Mouse (Mus musculus): Measurements from ENCODE around the gene Cavin3. TPM values are rescaled to one million over a fixed set of nuclear protein-coding genes. Genes with fewer than 3 reads are reported as not detected.

The Cavin3 gene
- polyA plus RNA-seq (2015; fragmentation: Nextera tagmentation; extraction: Ambion mirVana): 4.5 and 4.7 TPM in 2 replicates

GRCm38 (mm10) chr7:105481505-105482411 is at the start of gene Cavin3:
Gene Cavin3 (minus strand): TSS chr7:105482300.
- ATAC-seq (peak; percentile 49), DNase-seq (peak; percentile 26)
- H3K27ac ChIP-seq (ENCODE audit: low read depth): no peak within 1 kb of the TSS
- H3K36me3 ChIP-seq (replicated peaks; ENCODE audit: insufficient read depth, low read length): no peaks in the 10 kb centered on the region
- H3K4me3 ChIP-seq (ENCODE audit: low read depth, low read length): peak within 1 kb of the TSS; percentile 40
- peaks cover 20% of the 10 kb centered on the region; the same call in 1 of the 2 replicates for H3K27me3 ChIP-seq (ENCODE audit: insufficient read depth, low read length)
- peak within 1 kb of the TSS; percentile 34; the same call in 1 of the 2 replicates for H3K9ac ChIP-seq (replicated peaks)
- H3K9me3 ChIP-seq (ENCODE audit: low read length): no peaks in the 10 kb centered on the region
- TF ChIP-seq EP300 (IDR thresholded peaks at IDR 0.05; ENCODE audit: low read depth): no peak
- no peak for TF ChIP-seq CTCF (IDR thresholded peaks at IDR 0.05; ENCODE audit: low read depth)
- 6% methylated on average over 57 of the region's 63 CpGs for WGBS (ENCODE audit: insufficient replicate concordance)
- H3K4me2 ChIP-seq (ENCODE audit: low read depth, low read length): peak within 1 kb of the TSS; percentile 58
- H3K4me1 ChIP-seq (ENCODE audit: insufficient read depth): peaks cover 5% of the 10 kb centered on the region

GRCm38 (mm10) chr7:105528094-105528493 is 46.0 kb upstream of the Cavin3 start:
- Histone ChIP-seq H3K4me2 (ENCODE audit: low read depth, low read length) (no peak overlapping the region), H3K9ac (replicated peaks) (no peak overlapping the region), H3K27ac (ENCODE audit: low read depth) (no peak overlapping the region), H3K4me3 (ENCODE audit: low read depth, low read length) (no peak overlapping the region), H3K4me1 (ENCODE audit: insufficient read depth) (no peaks in the 10 kb centered on the region), H3K36me3 (replicated peaks; ENCODE audit: insufficient read depth, low read length) (no peaks in the 10 kb centered on the region), H3K9me3 (ENCODE audit: low read length) (no peaks in the 10 kb centered on the region), H3K27me3 (ENCODE audit: insufficient read depth, low read length) (no peaks in the 10 kb centered on the region)
- DNase-seq (no peak), ATAC-seq (no peak)
- no peak for TF ChIP-seq EP300 (IDR thresholded peaks at IDR 0.05; ENCODE audit: low read depth)
- no peak for TF ChIP-seq CTCF (IDR thresholded peaks at IDR 0.05; ENCODE audit: low read depth)
- WGBS (ENCODE audit: insufficient replicate concordance): 71% methylated on average over 4 of the region's 4 CpGs

- H3K9ac ChIP-seq (replicated peaks): no peak overlapping the region
- H3K4me3 ChIP-seq (ENCODE audit: low read depth, low read length): no peak overlapping the region
- WGBS (ENCODE audit: insufficient replicate concordance): 43% methylated on average over 1 of the region's 1 CpGs
- DNase-seq (no peak), ATAC-seq (no peak)
- H3K27ac ChIP-seq (ENCODE audit: low read depth): no peak overlapping the region
- H3K4me1 ChIP-seq (ENCODE audit: insufficient read depth): no peaks in the 10 kb centered on the region
- TF ChIP-seq EP300 (IDR thresholded peaks at IDR 0.05; ENCODE audit: low read depth) (no peak), CTCF (IDR thresholded peaks at IDR 0.05; ENCODE audit: low read depth) (peak; percentile 63)
- no peak overlapping the region for H3K4me2 ChIP-seq (ENCODE audit: low read depth, low read length)
- H3K36me3 ChIP-seq (replicated peaks; ENCODE audit: insufficient read depth, low read length): no peaks in the 10 kb centered on the region
- no peaks in the 10 kb centered on the region for H3K27me3 ChIP-seq (ENCODE audit: insufficient read depth, low read length)
- no peaks in the 10 kb centered on the region for H3K9me3 ChIP-seq (ENCODE audit: low read length)
Observed at GRCm38 (mm10) chr7:105527306-105527937, 45.3 kb upstream of the Cavin3 start.

- Histone ChIP-seq H3K27ac (ENCODE audit: low read depth) (no peak overlapping the region), H3K9ac (replicated peaks) (no peak overlapping the region), H3K9me3 (ENCODE audit: low read length) (no peaks in the 10 kb centered on the region), H3K4me2 (ENCODE audit: low read depth, low read length) (no peak overlapping the region), H3K36me3 (replicated peaks; ENCODE audit: insufficient read depth, low read length) (no peaks in the 10 kb centered on the region), H3K4me3 (ENCODE audit: low read depth, low read length) (no peak overlapping the region), H3K27me3 (ENCODE audit: insufficient read depth, low read length) (no peaks in the 10 kb centered on the region), H3K4me1 (ENCODE audit: insufficient read depth) (no peaks in the 10 kb centered on the region)
- ATAC-seq: no peak
- no peak for DNase-seq
- WGBS (ENCODE audit: insufficient replicate concordance): 70% methylated on average over 2 of the region's 2 CpGs
- TF ChIP-seq EP300 (IDR thresholded peaks at IDR 0.05; ENCODE audit: low read depth) (no peak), CTCF (IDR thresholded peaks at IDR 0.05; ENCODE audit: low read depth) (no peak)
Observed at GRCm38 (mm10) chr7:105524222-105524621, 42.1 kb upstream of the Cavin3 start.

GRCm38 (mm10) chr7:105520201-105520600 is 38.1 kb upstream of the Cavin3 start:
- H3K4me1 ChIP-seq (ENCODE audit: insufficient read depth): no peaks in the 10 kb centered on the region
- no peak for ATAC-seq
- DNase-seq: no peak
- H3K4me2 ChIP-seq (ENCODE audit: low read depth, low read length): no peak overlapping the region
- H3K9me3 ChIP-seq (ENCODE audit: low read length): no peaks in the 10 kb centered on the region
- H3K36me3 ChIP-seq (replicated peaks; ENCODE audit: insufficient read depth, low read length): no peaks in the 10 kb centered on the region
- WGBS (ENCODE audit: insufficient replicate concordance): 37% methylated on average over 6 of the region's 6 CpGs
- no peaks in the 10 kb centered on the region for H3K27me3 ChIP-seq (ENCODE audit: insufficient read depth, low read length)
- no peak overlapping the region for H3K9ac ChIP-seq (replicated peaks)
- H3K4me3 ChIP-seq (ENCODE audit: low read depth, low read length): no peak overlapping the region
- TF ChIP-seq EP300 (IDR thresholded peaks at IDR 0.05; ENCODE audit: low read depth): no peak
- no peak for TF ChIP-seq CTCF (IDR thresholded peaks at IDR 0.05; ENCODE audit: low read depth)
- no peak overlapping the region for H3K27ac ChIP-seq (ENCODE audit: low read depth)

- TF ChIP-seq CTCF (IDR thresholded peaks at IDR 0.05; ENCODE audit: low read depth) (no peak), EP300 (IDR thresholded peaks at IDR 0.05; ENCODE audit: low read depth) (no peak)
- DNase-seq: no peak
- H3K4me1 ChIP-seq (ENCODE audit: insufficient read depth): no peaks in the 10 kb centered on the region
- H3K4me3 ChIP-seq (ENCODE audit: low read depth, low read length): no peak overlapping the region
- ATAC-seq: no peak
- H3K9ac ChIP-seq (replicated peaks): no peak overlapping the region
- H3K27me3 ChIP-seq (ENCODE audit: insufficient read depth, low read length): no peaks in the 10 kb centered on the region
- no peak overlapping the region for H3K4me2 ChIP-seq (ENCODE audit: low read depth, low read length)
- 66% methylated on average over 2 of the region's 2 CpGs for WGBS (ENCODE audit: insufficient replicate concordance)
- H3K27ac ChIP-seq (ENCODE audit: low read depth): no peak overlapping the region
- no peaks in the 10 kb centered on the region for H3K36me3 ChIP-seq (replicated peaks; ENCODE audit: insufficient read depth, low read length)
- no peaks in the 10 kb centered on the region for H3K9me3 ChIP-seq (ENCODE audit: low read length)
Observed at GRCm38 (mm10) chr7:105519771-105520170, 37.7 kb upstream of the Cavin3 start.
